Mouse (Mus musculus) limb, embryonic 13.5 days (tissue): ENCODE measurements at regions not wholly inside any gene's neighbourhood (a gene's known extent, or its start where the extent isn't known, plus 50 kb on each side); places are given as distances from the start of the nearest gene placed in this dataset.

Source experiments
- ATAC-seq: fragments of 200-750 bp; cut with Nextera tagmentation; 2 replicates; pipeline ENCODE4 v1.8.0; 2017; ENCODE audit warnings: low read depth, moderate number of reproducible peaks, moderate TSS enrichment; ENCODE audit not compliant: low FRiP score
- H3K27ac ChIP-seq: fragments of 300-500 bp; sonication (generic); 2 replicates; pipeline ENCODE4 v1.5.1; 2015; ENCODE audit warnings: inconsistent platforms, mild to moderate bottlenecking, moderate library complexity
- H3K27me3 ChIP-seq: fragments of 300-500 bp; sonication (generic); 2 replicates; pipeline ENCODE4 v1.6.1; 2015; ENCODE audit warnings: mild to moderate bottlenecking, inconsistent platforms
- H3K36me3 ChIP-seq: fragments of 300-500 bp; sonication (generic); 2 replicates; pipeline ENCODE4 v1.6.1; 2015; ENCODE audit warnings: inconsistent platforms, mild to moderate bottlenecking, moderate library complexity
- H3K4me1 ChIP-seq: fragments of 300-500 bp; sonication (generic); 2 replicates; pipeline ENCODE4 v1.6.1; 2015; ENCODE audit warnings: inconsistent platforms
- H3K4me2 ChIP-seq: fragments of 300-500 bp; sonication (generic); replicated peaks from 2 replicates; pipeline ENCODE4 v1.6.1; 2015; ENCODE audit warnings: inconsistent platforms, mild to moderate bottlenecking, moderate library complexity
- H3K4me3 ChIP-seq: fragments of 300-500 bp; sonication (generic); 2 replicates; pipeline ENCODE4 v1.5.1; 2015; ENCODE audit warnings: moderate library complexity, mild to moderate bottlenecking, inconsistent platforms
- H3K9ac ChIP-seq: fragments of 300-500 bp; sonication (generic); 2 replicates; pipeline ENCODE4 v1.6.1; 2015; ENCODE audit warnings: mild to moderate bottlenecking, inconsistent platforms
- H3K9me3 ChIP-seq: fragments of 300-500 bp; sonication (generic); 2 replicates; pipeline ENCODE4 v1.6.1; 2016; ENCODE audit warnings: inconsistent platforms
- WGBS: fragments of 180-500 bp; shearing (Covaris S2); methylation state at CpG from one replicate; pipeline ENCODE4 v1.1.7; 2015; 5-methylcytosine and 5-hydroxymethylcytosine counted together

DNA sequence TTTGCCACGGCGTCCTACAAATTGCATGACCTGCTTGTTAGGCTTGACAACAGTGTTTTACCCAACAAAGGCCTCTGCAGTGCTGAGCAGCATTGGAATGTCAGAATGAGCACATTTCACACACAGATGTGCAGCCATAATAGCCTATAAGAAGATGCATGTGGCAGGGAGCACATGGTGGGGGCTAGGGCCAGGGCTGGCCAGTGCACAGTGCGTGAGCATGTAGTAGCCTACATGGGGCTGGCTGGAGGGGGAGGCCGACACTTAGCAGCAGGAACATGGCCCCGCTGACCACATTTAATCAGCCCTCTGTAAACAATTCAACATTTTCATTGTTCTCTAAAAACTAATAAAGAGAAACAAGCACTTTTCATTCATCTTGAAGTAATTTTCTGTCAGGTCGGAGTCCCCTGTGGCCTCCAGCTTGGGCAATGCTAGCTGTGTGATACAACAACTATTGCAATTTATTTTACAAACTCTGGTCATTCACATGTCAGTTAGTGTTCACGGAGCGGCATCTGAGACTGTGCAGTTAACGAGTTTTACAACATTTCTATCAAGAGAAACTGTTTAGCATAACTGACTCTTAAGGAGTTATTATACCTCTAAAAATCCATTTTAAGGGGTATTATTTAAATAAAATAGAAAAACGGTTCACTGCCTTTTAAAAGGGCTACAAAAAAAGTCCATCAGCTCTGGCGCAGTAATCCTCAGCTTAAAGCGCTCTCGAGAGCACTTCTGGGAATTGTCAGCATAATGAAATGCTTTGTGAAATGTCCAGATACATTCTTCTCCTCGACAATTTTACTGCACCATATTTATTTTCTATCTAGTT lies 246.6 kb upstream of the Nr2f1 start:
- Histone ChIP-seq H3K36me3 (no peaks in the 10 kb centered on the region), H3K4me2 (peak overlapping the region; percentile 47), H3K4me3 (no peak overlapping the region), H3K4me1 (peaks cover 22% of the 10 kb centered on the region), H3K9ac (no peak overlapping the region), H3K9me3 (no peaks in the 10 kb centered on the region), H3K27me3 (0 out of 2 replicates have a peak, but pooled peaks cover 2% of the 10 kb centered on the region), H3K27ac (0 out of 2 replicates have a peak overlapping the region, but pooled peaks have one; percentile 12)
- peak; percentile 85 for ATAC-seq
- 18% methylated on average over 14 of the region's 14 CpGs for WGBS

- H3K4me3 ChIP-seq: no peak overlapping the region
- H3K27ac ChIP-seq: no peak overlapping the region
- H3K9me3 ChIP-seq: no peaks in the 10 kb centered on the region
- no peak overlapping the region for H3K4me2 ChIP-seq
- ATAC-seq: no peak
- no peaks in the 10 kb centered on the region for H3K36me3 ChIP-seq
- H3K9ac ChIP-seq: no peak overlapping the region
- H3K4me1 ChIP-seq: peaks cover 22% of the 10 kb centered on the region
- 0 out of 2 replicates have a peak, but pooled peaks cover 2% of the 10 kb centered on the region for H3K27me3 ChIP-seq
- 68% methylated on average over 8 of the region's 8 CpGs for WGBS
Measured at GRCm38 (mm10) chr13:78444691-78445349, 245.3 kb upstream of the Nr2f1 start.

DNA sequence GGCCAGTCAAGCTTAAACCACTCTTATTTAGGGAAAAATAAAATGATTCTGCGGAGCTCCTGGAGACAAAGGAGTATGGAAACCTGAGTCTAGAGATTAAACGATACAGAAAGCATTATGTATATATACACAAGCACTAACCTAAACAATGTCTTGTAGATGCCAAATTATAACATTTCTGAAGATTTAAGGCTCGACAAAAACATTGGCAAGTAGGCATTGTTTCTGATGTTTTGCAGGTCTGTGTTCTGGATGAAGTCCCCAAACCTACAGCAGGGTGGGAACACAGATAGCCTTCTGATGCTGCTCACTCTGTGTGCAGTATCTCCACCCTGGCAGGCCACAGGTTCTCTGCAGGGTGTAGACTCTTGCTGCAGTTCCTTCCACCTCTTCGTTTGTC lies 228.9 kb upstream of the Nr2f1 start:
- no peaks in the 10 kb centered on the region for H3K9me3 ChIP-seq
- H3K4me3 ChIP-seq: no peak overlapping the region
- H3K9ac ChIP-seq: no peak overlapping the region
- no peaks in the 10 kb centered on the region for H3K36me3 ChIP-seq
- H3K4me1 ChIP-seq: peaks cover 21% of the 10 kb centered on the region
- 73% methylated on average over 4 of the region's 4 CpGs for WGBS
- H3K27ac ChIP-seq: no peak overlapping the region
- ATAC-seq: no peak
- H3K4me2 ChIP-seq: no peak overlapping the region; the same call in 1 of the 2 replicates
- H3K27me3 ChIP-seq: no peaks in the 10 kb centered on the region

DNA sequence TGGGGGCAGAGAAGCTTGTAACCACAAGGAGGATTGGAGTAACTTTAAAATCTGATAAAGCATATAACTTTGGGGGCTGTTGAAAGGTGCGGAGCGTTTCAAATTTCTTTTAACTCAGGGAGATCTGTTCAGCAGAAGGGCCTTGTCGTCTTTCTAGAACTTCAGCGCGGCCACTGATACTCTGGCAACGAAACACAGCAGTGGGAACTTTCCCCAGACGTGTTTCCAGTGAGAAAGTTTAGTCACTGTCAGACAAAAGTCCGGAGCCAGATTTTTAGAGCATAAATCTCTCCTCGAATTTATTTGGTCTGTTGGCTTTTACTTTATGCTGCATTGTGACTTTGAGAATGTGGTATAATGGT lies 228.5 kb upstream of the Nr2f1 start:
- H3K4me3 ChIP-seq: peak overlapping the region; percentile 26
- H3K4me2 ChIP-seq: peak overlapping the region; percentile 60
- no peak for ATAC-seq
- H3K27ac ChIP-seq: no peak overlapping the region
- WGBS: 11% methylated on average over 9 of the region's 9 CpGs
- no peaks in the 10 kb centered on the region for H3K36me3 ChIP-seq
- H3K9me3 ChIP-seq: no peaks in the 10 kb centered on the region
- peaks cover 21% of the 10 kb centered on the region for H3K4me1 ChIP-seq
- peak overlapping the region; percentile 19; the same call in 1 of the 2 replicates for H3K9ac ChIP-seq
- no peaks in the 10 kb centered on the region for H3K27me3 ChIP-seq

- peak overlapping the region; percentile 60 for H3K4me2 ChIP-seq
- no peaks in the 10 kb centered on the region for H3K36me3 ChIP-seq
- no peak overlapping the region; the same call in 1 of the 2 replicates for H3K27ac ChIP-seq
- peak; percentile 84 for ATAC-seq
- H3K4me1 ChIP-seq: peaks cover 21% of the 10 kb centered on the region
- no peaks in the 10 kb centered on the region for H3K27me3 ChIP-seq
- no peaks in the 10 kb centered on the region for H3K9me3 ChIP-seq
- WGBS: 10% methylated on average over 24 of the region's 24 CpGs
- H3K9ac ChIP-seq: peak overlapping the region; percentile 19
- H3K4me3 ChIP-seq: peak overlapping the region; percentile 26
Measured at GRCm38 (mm10) chr13:78427141-78428083, 227.9 kb upstream of the Nr2f1 start.

- peak overlapping the region; percentile 60 for H3K4me2 ChIP-seq
- peaks cover 21% of the 10 kb centered on the region for H3K4me1 ChIP-seq
- no peak overlapping the region for H3K9ac ChIP-seq
- H3K4me3 ChIP-seq: no peak overlapping the region
- 21% methylated on average over 8 of the region's 8 CpGs for WGBS
- H3K27ac ChIP-seq: no peak overlapping the region
- no peaks in the 10 kb centered on the region for H3K9me3 ChIP-seq
- no peaks in the 10 kb centered on the region for H3K36me3 ChIP-seq
- no peaks in the 10 kb centered on the region for H3K27me3 ChIP-seq
- ATAC-seq: 0 out of 2 replicates have a peak, but pooled peaks have one; percentile 13
Measured at GRCm38 (mm10) chr13:78426306-78426921, 226.9 kb upstream of the Nr2f1 start.

DNA sequence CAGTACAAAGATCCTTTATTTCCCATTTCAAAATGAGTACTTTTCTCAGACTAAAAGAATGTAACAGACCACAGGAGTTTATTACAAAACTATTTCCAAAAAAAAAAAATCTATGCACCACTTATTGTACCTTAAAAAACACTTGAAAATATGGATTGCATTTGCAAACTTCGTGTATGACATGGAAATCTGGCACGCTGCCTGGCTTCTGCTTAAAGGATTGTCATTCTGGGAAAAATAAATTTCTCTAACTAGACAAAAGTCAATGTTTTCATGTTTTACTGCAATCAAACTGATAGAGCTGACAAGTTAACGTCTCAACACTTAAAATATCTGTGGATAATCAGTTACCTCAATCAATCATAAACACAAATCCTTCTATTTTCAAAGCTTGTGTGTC lies 205.5 kb upstream of the Nr2f1 start:
- ATAC-seq: no peak
- Histone ChIP-seq H3K9ac (no peak overlapping the region), H3K27me3 (no peaks in the 10 kb centered on the region), H3K4me3 (no peak overlapping the region), H3K36me3 (no peaks in the 10 kb centered on the region), H3K9me3 (no peaks in the 10 kb centered on the region), H3K27ac (no peak overlapping the region), H3K4me1 (no peaks in the 10 kb centered on the region), H3K4me2 (no peak overlapping the region)
- WGBS: 47% methylated on average over 3 of the region's 3 CpGs

- WGBS: 69% methylated on average over 2 of the region's 2 CpGs
- no peak overlapping the region for H3K27ac ChIP-seq
- no peak for ATAC-seq
- no peak overlapping the region for H3K4me3 ChIP-seq
- H3K36me3 ChIP-seq: no peaks in the 10 kb centered on the region
- no peaks in the 10 kb centered on the region for H3K9me3 ChIP-seq
- no peaks in the 10 kb centered on the region for H3K27me3 ChIP-seq
- no peak overlapping the region for H3K4me2 ChIP-seq
- no peak overlapping the region for H3K9ac ChIP-seq
- H3K4me1 ChIP-seq: no peaks in the 10 kb centered on the region
Measured at GRCm38 (mm10) chr13:78383761-78384160, 184.2 kb upstream of the Nr2f1 start.

- H3K36me3 ChIP-seq: no peaks in the 10 kb centered on the region
- H3K27ac ChIP-seq: no peak overlapping the region
- no peak overlapping the region for H3K4me2 ChIP-seq
- no peaks in the 10 kb centered on the region for H3K4me1 ChIP-seq
- no peak overlapping the region for H3K4me3 ChIP-seq
- 68% methylated on average over 1 of the region's 1 CpGs for WGBS
- ATAC-seq: no peak
- H3K9ac ChIP-seq: no peak overlapping the region
- H3K27me3 ChIP-seq: no peaks in the 10 kb centered on the region
- no peaks in the 10 kb centered on the region for H3K9me3 ChIP-seq
Measured at GRCm38 (mm10) chr13:78361236-78361635, 161.7 kb upstream of the Nr2f1 start.

DNA sequence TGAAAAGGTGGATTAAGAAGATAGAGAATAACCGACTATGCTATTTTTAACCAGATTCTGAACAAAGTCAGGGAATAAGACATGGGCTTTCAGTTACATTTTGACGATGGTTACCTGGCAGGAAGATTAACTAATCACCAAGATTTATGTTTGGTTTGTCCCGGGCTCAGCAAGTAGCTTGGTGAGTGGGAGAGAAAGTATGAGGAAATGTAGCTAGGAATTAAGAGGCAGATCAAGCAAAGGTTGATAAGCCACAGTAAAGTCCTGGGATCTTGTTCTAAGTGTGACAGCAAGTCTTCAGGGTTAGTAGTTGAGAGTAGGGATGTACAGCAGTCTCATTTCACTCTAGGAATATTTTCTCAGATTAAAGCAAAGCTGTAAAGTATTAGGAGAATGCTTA lies 149.3 kb upstream of the Nr2f1 start:
- H3K36me3 ChIP-seq: no peaks in the 10 kb centered on the region
- WGBS: 47% methylated on average over 3 of the region's 3 CpGs

DNA sequence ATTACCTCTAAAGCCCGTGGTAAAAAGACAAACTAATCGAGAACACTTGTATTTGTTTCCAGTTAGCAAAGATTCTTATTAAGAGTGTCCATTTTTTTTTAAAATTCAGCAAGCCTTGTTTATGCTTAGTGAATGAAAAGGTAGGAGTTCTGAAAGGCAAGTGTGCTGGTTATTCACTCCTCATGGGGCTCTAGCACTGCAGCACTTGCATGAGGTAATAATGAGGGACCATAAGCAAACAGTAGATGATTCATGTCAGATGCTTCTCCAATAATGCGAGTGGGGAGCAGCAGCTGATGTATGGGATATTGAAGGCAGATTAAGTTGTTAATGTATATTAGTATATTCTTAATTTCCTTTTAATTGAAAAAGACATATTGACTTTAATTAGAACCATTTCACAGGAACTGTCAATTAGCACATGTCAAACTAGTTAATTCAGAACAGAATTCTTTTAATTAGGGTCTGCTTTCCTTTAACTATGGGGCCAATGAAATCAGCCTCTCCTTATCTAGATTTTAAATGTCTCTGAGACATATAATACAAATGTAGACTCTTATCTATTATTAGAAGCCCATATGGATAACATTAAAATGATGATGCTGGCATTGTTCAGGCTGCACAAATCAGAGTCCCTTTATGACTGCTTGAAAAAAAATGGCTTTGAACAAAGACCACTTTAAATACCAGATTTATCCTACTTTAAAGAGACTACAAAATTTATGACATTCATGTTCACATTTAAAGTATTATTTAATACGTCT lies 125.1 kb upstream of the Nr2f1 start:
- 19% methylated on average over 4 of the region's 4 CpGs for WGBS
- Histone ChIP-seq H3K27ac (no peak overlapping the region), H3K27me3 (no peaks in the 10 kb centered on the region), H3K9ac (no peak overlapping the region), H3K4me3 (no peak overlapping the region), H3K4me1 (no peaks in the 10 kb centered on the region), H3K9me3 (no peaks in the 10 kb centered on the region), H3K36me3 (no peaks in the 10 kb centered on the region), H3K4me2 (no peak overlapping the region)
- no peak; the same call in 1 of the 2 replicates for ATAC-seq

More for the DNA sequence above, 149.3 kb upstream of the Nr2f1 start:
- Histone ChIP-seq H3K9ac (no peak overlapping the region), H3K27ac (no peak overlapping the region), H3K4me1 (no peaks in the 10 kb centered on the region), H3K4me2 (no peak overlapping the region), H3K4me3 (no peak overlapping the region), H3K9me3 (no peaks in the 10 kb centered on the region), H3K27me3 (no peaks in the 10 kb centered on the region)
- no peak for ATAC-seq
